ENCODE assay signal across 11 mouse cellular contexts in the genomic region with DNA sequence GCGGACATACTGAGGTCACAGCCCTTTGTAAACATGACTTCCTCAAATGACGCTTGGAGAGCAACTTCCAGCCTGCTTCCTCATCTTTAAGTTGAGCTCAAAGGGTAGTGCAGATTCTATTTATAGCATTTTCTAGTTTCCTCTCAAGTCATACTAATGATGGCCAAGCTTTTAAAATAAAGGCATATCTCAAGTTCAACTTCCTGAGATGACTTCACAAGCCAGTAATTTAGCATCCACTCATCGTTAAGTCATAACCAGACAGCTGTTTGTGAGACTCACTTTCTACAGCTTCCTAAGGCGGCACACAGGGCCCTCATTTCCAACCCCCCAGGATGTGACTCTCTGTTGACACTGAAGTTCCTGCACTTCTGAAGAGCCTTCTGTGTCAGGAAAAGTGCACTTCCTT.
A peak's percentile ranks its signal among the peaks of the same experiment; 100 is the strongest.
DNase-seq lines count a peak whose midpoint lies in the region; ATAC-seq lines count a peak whose summit lies in the region.
"Had no signal": no experiment of that assay in that cellular context is flagged by ENCODE, and none has a peak within 500 bp of the region (broad histone marks: within the 10 kb centered on the region; RNA-seq: fewer than 3 reads in every experiment).

No protein-coding gene starts in this region.

- no peaks in the 10 kb centered on the region for H3K27me3 ChIP-seq in intestine, embryonic 16.5 days (replicated peaks; ENCODE audit: control insufficient read depth, insufficient read depth, low read length)
- no peaks in the 10 kb centered on the region for H3K27me3 ChIP-seq in intestine, embryonic 15.5 days (replicated peaks)

- peak; percentile 57 to 80 for DNase-seq in heart, adult 18-20 months
- DNase-seq in kidney, postnatal 10 days, result peak; percentile 45
- DNase-seq in thymus, postnatal 4 days, result no peak
- DNase-seq in ovary, postnatal 14 days (ENCODE audit: low spot score), result no peak

- no peak overlapping the region for H3K4me2 ChIP-seq in intestine, embryonic 16.5 days (ENCODE audit: low read depth, low read length)
- H3K4me2 ChIP-seq in intestine, embryonic 15.5 days (replicated peaks), result no peak overlapping the region

- H3K9ac ChIP-seq in intestine, embryonic 16.5 days (ENCODE audit: low read depth, low read length), result no peak overlapping the region
- no peak overlapping the region for H3K9ac ChIP-seq in intestine, embryonic 15.5 days

- no peak overlapping the region for H3K4me3 ChIP-seq in intestine, embryonic 16.5 days (ENCODE audit: low read length)
- no peak overlapping the region for H3K4me3 ChIP-seq in intestine, embryonic 15.5 days (replicated peaks)
- H3K4me3 ChIP-seq: erythroblast, embryonic 14.5 days; midbrain, embryonic 10.5 days had no signal

- H3K4me1 ChIP-seq in intestine, embryonic 16.5 days (ENCODE audit: control insufficient read depth, insufficient read depth, low read length), result no peaks in the 10 kb centered on the region
- no peaks in the 10 kb centered on the region for H3K4me1 ChIP-seq in intestine, embryonic 15.5 days (replicated peaks)

- no peaks in the 10 kb centered on the region for H3K36me3 ChIP-seq in intestine, embryonic 16.5 days (ENCODE audit: control insufficient read depth, insufficient read depth, low read length)
- H3K36me3 ChIP-seq in intestine, embryonic 15.5 days, result no peaks in the 10 kb centered on the region
- H3K36me3 ChIP-seq: midbrain, embryonic 10.5 days had no signal

- WGBS in intestine, embryonic 16.5 days, result 49% methylated on average over 4 of the region's 4 CpGs
- 31% methylated on average over 4 of the region's 4 CpGs for WGBS in intestine, embryonic 15.5 days

- peak; percentile 55; the same call in 1 of the 2 replicates for ATAC-seq in intestine, embryonic 16.5 days
- no peak for ATAC-seq in intestine, embryonic 15.5 days
- peak; percentile 86 for ATAC-seq in megakaryocyte, adult 5-6 weeks (ENCODE audit: poor library complexity, severe bottlenecking)
- ATAC-seq in erythroid progenitor cell, adult 5-6 weeks (replicated peaks; ENCODE audit: low FRiP score, poor library complexity, severe bottlenecking), result no peak
- ATAC-seq: hindbrain, embryonic 16.5 days had no signal

- H3K27ac ChIP-seq in intestine, embryonic 16.5 days (ENCODE audit: low read length), result no peak overlapping the region
- no peak overlapping the region for H3K27ac ChIP-seq in intestine, embryonic 15.5 days

- no peaks in the 10 kb centered on the region for H3K9me3 ChIP-seq in intestine, embryonic 16.5 days (ENCODE audit: control insufficient read depth, low read length)
- H3K9me3 ChIP-seq in intestine, embryonic 15.5 days, result no peaks in the 10 kb centered on the region

Comparison
In these comparisons a context has a peak if more than half of its experiments do, and no peak if none do; other contexts are left out.
1. ATAC-seq: peak in intestine, embryonic 16.5 days (single experiment) and megakaryocyte, adult 5-6 weeks (single experiment); none in intestine, embryonic 15.5 days (single experiment) and erythroid progenitor cell, adult 5-6 weeks (single experiment).
2. DNase-seq: peak in heart, adult 18-20 months (2 of 2) and kidney, postnatal 10 days (single experiment); none in thymus, postnatal 4 days (single experiment) and ovary, postnatal 14 days (single experiment).